Mouse (Mus musculus): ENCODE data around the gene Vgf. TPM values are rescaled to one million over a fixed set of nuclear protein-coding genes. Genes with fewer than 3 reads are reported as not detected.

Vgf gene
- total and polyA plus RNA-seq, 3 experiments = 0.38 TPM; not detected in 2

GRCm38 (mm10) chr5:136999449-136999848, 26.7 kb upstream of the Vgf start:
- H3K9me3 ChIP-seq (replicated peaks; ENCODE audit: low read length) = peaks cover 3% of the 10 kb centered on the region
- no peak overlapping the region for H3K9ac ChIP-seq (ENCODE audit: insufficient read depth, low read depth)
- H3K4me3 ChIP-seq (replicated peaks in 1 of 3; ENCODE audit: low read depth in 2 of 3, low read length in 2 of 3, poor library complexity in 1 of 3) = no peak overlapping the region
- H3K27ac ChIP-seq (ENCODE audit: insufficient read depth, low read depth) = no peak overlapping the region
- in situ Hi-C loops (cut with MboI; ENCODE audit: low pct_ligation_motif_present, low pct_unique_long_range_greater_than_20kb, low sequenced_read_pairs) = no loop called here
- no peak overlapping the region for H3K4me2 ChIP-seq (ENCODE audit: insufficient read depth, low read depth, poor library complexity, severe bottlenecking)
- H3K36me3 ChIP-seq (replicated peaks in 1 of 2; ENCODE audit: control insufficient read depth in 1 of 2, insufficient read depth in 1 of 2, low read length in 1 of 2) = peaks cover 14 to 23% of the 10 kb centered on the region in 2 experiments
- H3K27me3 ChIP-seq (replicated peaks) = peaks cover 11% of the 10 kb centered on the region
- TF ChIP-seq MEF2A (IDR thresholded peaks at IDR 0.05; ENCODE audit: borderline replicate concordance, low read depth, low read length) (no peak), NELFE (IDR thresholded peaks at IDR 0.05; ENCODE audit: low read depth, low read length) (no peak), ZNF384 (IDR thresholded peaks at IDR 0.05; ENCODE audit: low read depth, low read length) (no peak), MXI1 (IDR thresholded peaks at IDR 0.05; ENCODE audit: low read depth, low read length) (no peak)
- H3K79me2 ChIP-seq (replicated peaks; ENCODE audit: control insufficient read depth, extremely low read depth, insufficient read depth, poor library complexity, severe bottlenecking) = no peaks in the 10 kb centered on the region
- no peak for DNase-seq (ENCODE audit: extremely low read depth)
- no peaks in the 10 kb centered on the region for H3K4me1 ChIP-seq (ENCODE audit: control insufficient read depth in 1 of 2, insufficient read depth in 2 of 2)
- dilution Hi-C loops (cut with MboI; ENCODE audit: extremely low pct_ligation_motif_present, extremely low pct_unique_long_range_greater_than_20kb, low sequenced_read_pairs) = no loop called here

DNA sequence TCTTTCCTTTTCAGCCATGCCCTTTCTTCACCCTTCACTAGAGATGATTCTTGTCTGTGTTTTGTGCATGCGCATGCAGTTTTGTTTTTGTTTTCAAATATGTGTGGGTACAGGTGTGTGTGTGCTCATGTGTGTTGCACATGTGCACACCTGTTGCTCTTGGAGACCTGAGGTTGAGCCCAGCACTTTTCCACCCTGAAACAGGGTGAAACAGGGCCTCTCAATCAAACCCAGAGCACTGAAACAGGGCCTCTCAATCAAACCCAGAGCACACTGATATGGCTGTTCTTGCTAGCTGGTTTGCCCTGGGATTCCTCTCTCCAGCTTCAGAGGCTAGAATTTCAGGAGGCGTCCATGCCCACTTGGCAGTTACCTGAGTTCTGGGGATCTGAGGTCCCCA, 25.6 kb upstream of the Vgf start:
- no peak overlapping the region for H3K9ac ChIP-seq (ENCODE audit: insufficient read depth, low read depth)
- peaks cover 3% of the 10 kb centered on the region for H3K9me3 ChIP-seq (replicated peaks; ENCODE audit: low read length)

DNA sequence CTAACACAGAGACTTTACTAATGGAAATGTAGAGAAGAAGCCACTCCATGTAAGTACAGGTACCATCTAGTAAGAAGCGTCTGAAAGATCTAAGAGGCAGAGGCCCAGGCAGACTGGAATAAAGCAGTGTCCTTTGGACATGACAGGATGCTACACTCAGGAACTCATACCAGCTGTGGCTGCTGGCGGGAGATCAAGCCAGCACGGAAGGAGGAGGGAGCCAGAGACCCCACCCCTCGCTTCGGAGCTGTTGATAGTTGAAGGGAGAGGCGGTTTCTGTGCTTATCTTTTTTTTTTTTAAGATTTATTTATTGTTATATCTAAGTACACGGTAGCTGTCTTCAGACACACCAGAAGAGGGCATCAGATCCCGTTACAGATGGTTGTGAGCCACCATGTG, 18.9 kb upstream of the Vgf start:
- Histone ChIP-seq H3K79me2 (replicated peaks; ENCODE audit: control insufficient read depth, extremely low read depth, insufficient read depth, poor library complexity, severe bottlenecking) (no peaks in the 10 kb centered on the region), H3K4me1 (ENCODE audit: control insufficient read depth in 1 of 2, insufficient read depth in 2 of 2) (no peaks in the 10 kb centered on the region), H3K9me3 (replicated peaks; ENCODE audit: low read length) (no peaks in the 10 kb centered on the region), H3K4me3 (replicated peaks in 1 of 3; ENCODE audit: low read depth in 2 of 3, low read length in 2 of 3, poor library complexity in 1 of 3) (no peak overlapping the region), H3K4me2 (ENCODE audit: insufficient read depth, low read depth, poor library complexity, severe bottlenecking) (no peak overlapping the region), H3K9ac (ENCODE audit: insufficient read depth, low read depth) (no peak overlapping the region), H3K36me3 (replicated peaks in 1 of 2; ENCODE audit: control insufficient read depth in 1 of 2, insufficient read depth in 1 of 2, low read length in 1 of 2) (no peaks in the 10 kb centered on the region), H3K27ac (ENCODE audit: insufficient read depth, low read depth) (no peak overlapping the region), H3K27me3 (replicated peaks) (peaks cover 64% of the 10 kb centered on the region)
- dilution Hi-C loops (cut with MboI; ENCODE audit: extremely low pct_ligation_motif_present, extremely low pct_unique_long_range_greater_than_20kb, low sequenced_read_pairs) (no loop called here), in situ Hi-C loops (cut with MboI; ENCODE audit: low pct_ligation_motif_present, low pct_unique_long_range_greater_than_20kb, low sequenced_read_pairs) (no loop called here)
- no peak for DNase-seq (ENCODE audit: extremely low read depth)
- no peak for TF ChIP-seq GABPA (IDR thresholded peaks at IDR 0.05; ENCODE audit: insufficient replicate concordance, low read depth, low read length)
- TF ChIP-seq MXI1 (IDR thresholded peaks at IDR 0.05; ENCODE audit: low read depth, low read length) = no peak
- TF ChIP-seq SMC3 (IDR thresholded peaks at IDR 0.05; ENCODE audit: low read depth, low read length) = no peak
- no peak for TF ChIP-seq MEF2A (IDR thresholded peaks at IDR 0.05; ENCODE audit: borderline replicate concordance, low read depth, low read length)
- no peak for TF ChIP-seq E2F4 (IDR thresholded peaks at IDR 0.05; ENCODE audit: insufficient replicate concordance, low read depth, low read length)
- TF ChIP-seq USF1 (IDR thresholded peaks at IDR 0.05; ENCODE audit: low read depth, low read length) = no peak
- TF ChIP-seq JUND (conservative IDR thresholded peaks at IDR 0.05; ENCODE audit: low read depth, low read length) = no peak
- no peak for TF ChIP-seq ZMIZ1 (IDR thresholded peaks at IDR 0.05; ENCODE audit: low read depth, low read length)
- TF ChIP-seq MYC (IDR thresholded peaks at IDR 0.05; ENCODE audit: low read depth, low read length) = no peak
- TF ChIP-seq MAZ (IDR thresholded peaks at IDR 0.05; ENCODE audit: low read depth, low read length) = no peak
- TF ChIP-seq NELFE (IDR thresholded peaks at IDR 0.05; ENCODE audit: low read depth, low read length) = no peak
- no peak for TF ChIP-seq MAX (IDR thresholded peaks at IDR 0.05; ENCODE audit: low read length)
- no peak for TF ChIP-seq CHD2 (IDR thresholded peaks at IDR 0.05; ENCODE audit: low read length)
- no peak for TF ChIP-seq POLR2A (IDR thresholded peaks at IDR 0.05; ENCODE audit: low read depth, low read length)
- no peak for TF ChIP-seq BHLHE40 (IDR thresholded peaks at IDR 0.05; ENCODE audit: low read depth, low read length)
- no peak for TF ChIP-seq NRF1 (IDR thresholded peaks at IDR 0.05; ENCODE audit: low read depth, low read length)
- no peak for TF ChIP-seq ELF1 (IDR thresholded peaks at IDR 0.05; ENCODE audit: low read depth, low read length)
- no peak for TF ChIP-seq RAD21 (IDR thresholded peaks at IDR 0.05; ENCODE audit: low read depth, low read length)

More for the DNA sequence above, 25.6 kb upstream of the Vgf start:
- H3K27me3 ChIP-seq (replicated peaks) = peaks cover 21% of the 10 kb centered on the region
- no peak overlapping the region for H3K27ac ChIP-seq (ENCODE audit: insufficient read depth, low read depth)
- dilution Hi-C loops (cut with MboI; ENCODE audit: extremely low pct_ligation_motif_present, extremely low pct_unique_long_range_greater_than_20kb, low sequenced_read_pairs) = no loop called here
- no peak overlapping the region for H3K4me2 ChIP-seq (ENCODE audit: insufficient read depth, low read depth, poor library complexity, severe bottlenecking)
- H3K79me2 ChIP-seq (replicated peaks; ENCODE audit: control insufficient read depth, extremely low read depth, insufficient read depth, poor library complexity, severe bottlenecking) = no peaks in the 10 kb centered on the region
- H3K4me1 ChIP-seq (ENCODE audit: control insufficient read depth in 1 of 2, insufficient read depth in 2 of 2) = no peaks in the 10 kb centered on the region
- no peak for TF ChIP-seq RCOR1 (conservative IDR thresholded peaks at IDR 0.05; ENCODE audit: low read depth, low read length)
- peak; percentile 40 for TF ChIP-seq BHLHE40 (IDR thresholded peaks at IDR 0.05; ENCODE audit: low read depth, low read length)
- no peak for TF ChIP-seq CHD1 (IDR thresholded peaks at IDR 0.05; ENCODE audit: low read depth, low read length)
- peak; percentile 65 for TF ChIP-seq HCFC1 (IDR thresholded peaks at IDR 0.05; ENCODE audit: low read depth, low read length)
- no peak for TF ChIP-seq ZMIZ1 (IDR thresholded peaks at IDR 0.05; ENCODE audit: low read depth, low read length)
- TF ChIP-seq ZKSCAN1 (IDR thresholded peaks at IDR 0.05; ENCODE audit: borderline replicate concordance, low read depth, low read length) = no peak
- no peak for TF ChIP-seq CTCF (conservative IDR thresholded peaks at IDR 0.05 in 1 of 2, IDR thresholded peaks at IDR 0.05 in 1 of 2; ENCODE audit: low read depth in 2 of 2, low read length in 2 of 2)
- no peak for TF ChIP-seq RAD21 (IDR thresholded peaks at IDR 0.05; ENCODE audit: low read depth, low read length)
- TF ChIP-seq MXI1 (IDR thresholded peaks at IDR 0.05; ENCODE audit: low read depth, low read length) = peak; percentile 39; the same call in 1 of the 2 replicates
- TF ChIP-seq USF1 (IDR thresholded peaks at IDR 0.05; ENCODE audit: low read depth, low read length) = no peak
- no peak for TF ChIP-seq TBP (conservative IDR thresholded peaks at IDR 0.05; ENCODE audit: low read depth, low read length)
- TF ChIP-seq GABPA (IDR thresholded peaks at IDR 0.05; ENCODE audit: insufficient replicate concordance, low read depth, low read length) = no peak
- H3K36me3 ChIP-seq (replicated peaks in 1 of 2; ENCODE audit: control insufficient read depth in 1 of 2, insufficient read depth in 1 of 2, low read length in 1 of 2) = peaks cover 4 to 11% of the 10 kb centered on the region in 2 experiments
- in situ Hi-C loops (cut with MboI; ENCODE audit: low pct_ligation_motif_present, low pct_unique_long_range_greater_than_20kb, low sequenced_read_pairs) = no loop called here
- H3K4me3 ChIP-seq (replicated peaks in 1 of 3; ENCODE audit: low read depth in 2 of 3, low read length in 2 of 3, poor library complexity in 1 of 3) = no peak overlapping the region
- peak; percentile 14 for DNase-seq (ENCODE audit: extremely low read depth)

Measured in CH12.LX (cell line).